Mouse (Mus musculus) ES-E14 (cell line): ENCODE data around the gene Cracr2b. TPM values are rescaled to one million over a fixed set of nuclear protein-coding genes. Genes with fewer than 3 reads are reported as not detected.

Experiments used
- DNase-seq: peaks from one replicate; pipeline ENCODE4 v3.0.0-alpha.2; 2013; ENCODE audit warnings: low read depth, low spot score
- H3K27ac ChIP-seq: 2 replicates; pipeline ENCODE4 v1.5.1; 2012; ENCODE audit warnings: low read depth, mild to moderate bottlenecking, low read length, moderate library complexity, mixed read lengths; ENCODE audit not compliant: poor library complexity, insufficient read depth, severe bottlenecking
- H3K36me3 ChIP-seq: 2 replicates; pipeline ENCODE4 v1.6.1; 2012; ENCODE audit warnings: mild to moderate bottlenecking, low read length, moderate library complexity, mixed read lengths; ENCODE audit not compliant: control insufficient read depth, poor library complexity, insufficient read depth, severe bottlenecking
- H3K4me1 ChIP-seq, 2 experiments: fragments of 150-350 bp in 1 of 2; sonication (generic) in 1 of 2; 2 replicates each; pipeline ENCODE4 v1.6.1; 2012; ENCODE audit warnings: low read length in 2 of 2, mild to moderate bottlenecking in 1 of 2, mixed read lengths in 1 of 2; ENCODE audit not compliant: control insufficient read depth in 2 of 2, insufficient read depth in 2 of 2, poor library complexity in 1 of 2
- H3K4me3 ChIP-seq, 2 experiments: fragments of 150-350 bp in 1 of 2; sonication (generic) in 1 of 2; 2 replicates each; pipeline ENCODE4 v1.5.1; 2012; ENCODE audit warnings: low read length in 2 of 2, low read depth in 1 of 2, mild to moderate bottlenecking in 1 of 2, mixed read lengths in 1 of 2; ENCODE audit not compliant: insufficient read depth in 1 of 2, poor library complexity in 1 of 2, severe bottlenecking in 1 of 2
- H3K9ac ChIP-seq: 2 replicates; pipeline ENCODE4 v1.6.1; 2012; ENCODE audit warnings: low read depth, mild to moderate bottlenecking, low read length, mixed read lengths; ENCODE audit not compliant: poor library complexity, insufficient read depth, severe bottlenecking
- H3K9me3 ChIP-seq: fragments of 150-350 bp; sonication (generic); 2 replicates; pipeline ENCODE4 v1.6.1; 2012; ENCODE audit warnings: low read depth, mild to moderate bottlenecking, low read length; ENCODE audit not compliant: control insufficient read depth, insufficient read depth
- CHD2 ChIP-seq: IDR thresholded peaks from 2 replicates; pipeline ENCODE4 v1.6.1; 2014; ENCODE audit warnings: mild to moderate bottlenecking, low read depth, low read length, inconsistent platforms
- HCFC1 ChIP-seq: IDR thresholded peaks from 2 replicates; pipeline ENCODE4 v1.6.1; 2012; ENCODE audit warnings: low read length, inconsistent platforms, borderline replicate concordance; ENCODE audit not compliant: insufficient read depth
- MAFK ChIP-seq: IDR thresholded peaks from 2 replicates; pipeline ENCODE4 v1.6.1; 2014; ENCODE audit warnings: mild to moderate bottlenecking, low read depth, low read length, inconsistent platforms; ENCODE audit not compliant: insufficient read depth
- ZC3H11A ChIP-seq: IDR thresholded peaks from 2 replicates; pipeline ENCODE4 v1.6.1; 2012; ENCODE audit warnings: low read depth, mild to moderate bottlenecking, inconsistent platforms, low read length, borderline replicate concordance
- ZNF384 ChIP-seq: IDR thresholded peaks from 2 replicates; pipeline ENCODE4 v1.6.1; 2012; ENCODE audit warnings: low read depth, low read length, inconsistent platforms
- in situ Hi-C, 2 experiments: fragments of 600-800 bp; cut with MboI; formaldehyde crosslinking; loops; one replicate each; pipeline ENCODE4 v1.15.1; 2025; ENCODE audit warnings: low sequenced_read_pairs in 2 of 2, inconsistent platforms in 1 of 2; ENCODE audit not compliant: unreplicated experiment in 2 of 2
- total RNA-seq: library from RNA; depleted of rRNA; stranded (reverse); fragments of 300-350 nt; gene quantifications from 2 replicates; pipeline ENCODE4 v1.2.3, GENCODE M21; 2012

The Cracr2b gene
- total RNA-seq, 1 experiment: 5.8 TPM

DNA sequence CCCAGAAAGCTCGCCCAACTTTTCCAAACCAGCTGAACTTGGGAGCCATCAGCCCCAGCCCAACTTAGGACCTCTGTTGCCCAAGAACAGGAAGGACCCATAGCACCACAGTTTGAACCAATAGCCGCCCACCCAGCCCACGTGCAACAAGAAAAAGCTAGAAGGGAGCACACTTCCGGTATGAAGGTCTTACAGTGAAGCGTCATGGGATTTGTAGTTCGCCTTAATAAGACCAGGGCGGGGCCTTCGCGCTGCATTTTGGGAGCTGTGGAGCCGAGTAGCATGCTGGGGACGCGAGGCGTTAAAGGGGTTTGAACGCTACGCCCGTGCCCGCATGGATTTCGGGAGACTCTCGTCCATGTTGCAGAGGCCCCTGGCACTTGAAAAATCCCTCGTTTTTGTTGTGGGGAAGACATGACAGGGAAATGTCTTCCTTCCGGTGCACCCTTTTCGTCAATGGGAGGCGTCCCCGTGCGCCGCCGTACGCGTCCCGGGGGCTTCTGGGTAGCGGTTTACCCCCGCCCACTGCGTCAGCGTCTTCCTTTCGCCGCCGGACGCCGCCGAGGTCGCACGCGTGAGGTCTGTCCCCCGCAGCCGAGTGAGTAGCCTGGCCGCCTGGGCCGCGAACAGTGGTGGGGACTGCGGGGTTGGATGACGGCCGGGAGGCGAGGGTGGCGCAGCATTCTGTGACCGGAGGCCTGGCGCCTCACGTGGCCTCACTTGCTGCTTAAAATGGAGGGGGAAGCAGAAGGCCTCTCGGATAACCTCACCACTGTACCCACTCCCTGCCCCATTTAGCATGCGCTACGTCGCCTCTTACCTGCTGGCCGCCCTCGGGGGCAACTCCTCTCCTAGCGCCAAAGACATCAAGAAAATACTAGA lies 13.5 kb upstream of the Cracr2b start, which contains the start of gene Rplp2:
Gene Rplp2, plus strand, starts transcription at position 261 of the 882 bp plus-strand sequence.
- TF ChIP-seq CHD2: no peak
- 0 out of 2 replicates have a peak, but pooled peaks have one; percentile 8 for TF ChIP-seq MAFK
- no peak for TF ChIP-seq ZC3H11A
- peak; percentile 73; the same call in 1 of the 2 replicates for TF ChIP-seq ZNF384
- TF ChIP-seq HCFC1: peak; percentile 93
- peak within 1 kb of the TSS; percentile 98 for H3K9ac ChIP-seq
- no peaks in the 10 kb centered on the region for H3K9me3 ChIP-seq
- peak within 1 kb of the TSS; percentile 89 to 93 for H3K4me3 ChIP-seq
- peak within 1 kb of the TSS; percentile 84 for H3K27ac ChIP-seq
- peaks cover 0 to 11% of the 10 kb centered on the region in 2 experiments; a peak in 2 of 4 replicates for H3K4me1 ChIP-seq
- in situ Hi-C loops: no loop called here
- peaks cover 41% of the 10 kb centered on the region for H3K36me3 ChIP-seq
- peak; percentile 90 for DNase-seq

DNA sequence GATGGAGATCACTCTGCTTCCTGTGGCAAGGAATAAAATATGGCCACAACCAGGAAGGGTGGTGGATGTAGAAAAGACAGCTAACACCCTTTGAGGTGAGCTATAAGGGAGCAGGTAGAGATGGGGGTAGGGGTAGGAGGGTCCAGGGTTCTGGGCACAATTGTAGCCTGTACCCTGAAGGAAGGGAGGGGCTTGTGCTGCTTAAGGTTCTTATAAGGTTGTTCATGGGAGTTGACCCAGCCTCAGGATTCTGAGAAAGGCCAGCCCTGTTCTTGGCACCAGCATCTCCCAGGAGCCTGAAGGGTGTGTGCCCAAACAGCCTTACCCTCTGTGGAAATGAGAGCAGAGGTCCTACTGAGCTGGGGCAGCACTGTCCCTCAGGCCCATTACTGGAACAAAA lies 9.0 kb upstream of the Cracr2b start:
- in situ Hi-C loops: no loop called here
- no peak for DNase-seq
- TF ChIP-seq CHD2: no peak
- no peak for TF ChIP-seq MAFK
- TF ChIP-seq ZC3H11A: no peak
- TF ChIP-seq ZNF384: no peak
- no peak for TF ChIP-seq HCFC1

DNA sequence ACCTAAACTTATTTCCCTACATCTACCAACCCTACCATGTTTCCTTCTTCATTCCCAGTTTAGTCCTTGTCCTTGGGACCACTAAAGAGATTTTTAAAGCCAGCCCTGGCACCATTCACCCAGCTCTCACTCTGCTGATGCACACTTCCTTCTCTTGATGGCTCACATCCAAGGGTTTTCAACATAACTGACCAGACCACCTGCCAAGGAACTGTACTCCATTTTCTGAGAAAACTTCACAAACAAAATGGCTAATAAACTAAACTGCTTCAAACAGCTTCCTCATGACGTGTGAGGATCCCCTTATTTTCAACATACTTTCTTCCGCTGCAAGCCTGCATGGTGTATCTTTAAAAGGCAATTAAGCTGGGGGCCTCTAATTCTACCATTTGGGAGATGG lies 7.3 kb upstream of the Cracr2b start:
- no peak for DNase-seq
- in situ Hi-C loops: no loop called here
- no peaks in the 10 kb centered on the region for H3K9me3 ChIP-seq
- TF ChIP-seq HCFC1 (no peak), CHD2 (no peak), MAFK (no peak), ZNF384 (no peak)
- H3K36me3 ChIP-seq: peaks cover 29% of the 10 kb centered on the region
- no peak overlapping the region for H3K27ac ChIP-seq
- peaks cover 0 to 11% of the 10 kb centered on the region in 2 experiments; a peak in 1 of 4 replicates for H3K4me1 ChIP-seq
- H3K9ac ChIP-seq: no peak overlapping the region
- no peak overlapping the region for H3K4me3 ChIP-seq

More for the DNA sequence above, 9.0 kb upstream of the Cracr2b start:
- H3K9ac ChIP-seq: no peak overlapping the region
- peaks cover 0 to 11% of the 10 kb centered on the region in 2 experiments; a peak in 1 of 4 replicates for H3K4me1 ChIP-seq
- H3K27ac ChIP-seq: no peak overlapping the region
- no peak overlapping the region for H3K4me3 ChIP-seq
- H3K36me3 ChIP-seq: peaks cover 36% of the 10 kb centered on the region
- no peaks in the 10 kb centered on the region for H3K9me3 ChIP-seq

DNA sequence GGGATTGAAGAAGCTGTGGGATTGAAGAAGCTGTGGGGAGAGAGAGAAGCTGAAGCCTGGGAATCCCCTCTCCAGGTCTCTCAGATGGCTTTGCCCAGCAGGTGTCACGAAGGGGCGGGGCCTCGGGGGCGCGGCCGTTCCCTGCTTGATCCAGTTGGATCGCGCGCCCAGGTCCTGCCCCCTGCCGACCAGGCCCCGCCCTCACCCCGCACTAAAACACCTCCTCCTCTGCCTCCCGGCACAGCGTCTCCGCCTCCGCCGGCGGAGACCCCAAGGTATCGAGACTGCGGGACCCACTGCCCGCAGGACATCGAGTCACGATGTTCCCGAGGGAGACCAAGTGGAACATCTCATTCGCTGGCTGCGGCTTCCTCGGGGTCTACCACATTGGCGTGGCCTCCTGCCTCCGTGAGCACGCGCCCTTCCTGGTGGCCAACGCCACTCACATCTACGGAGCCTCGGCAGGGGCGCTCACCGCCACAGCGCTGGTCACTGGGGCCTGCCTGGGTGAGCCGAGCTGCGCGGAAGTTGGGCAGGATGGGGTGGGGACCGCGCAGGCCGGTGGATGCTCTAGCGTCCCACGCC lies 5.8 kb upstream of the Cracr2b start, which contains the start of gene Pnpla2:
Gene Pnpla2, plus strand, starts transcription at position 232 of the 585 bp plus-strand sequence.
- H3K4me3 ChIP-seq: peak within 1 kb of the TSS; percentile 68 to 91
- in situ Hi-C loops: no loop called here
- DNase-seq: peak; percentile 95
- TF ChIP-seq ZC3H11A (no peak), MAFK (no peak), CHD2 (no peak), ZNF384 (no peak), HCFC1 (no peak; the same call in 1 of the 2 replicates)
- H3K4me1 ChIP-seq: peaks cover 0 to 20% of the 10 kb centered on the region in 2 experiments; a peak in 2 of 4 replicates
- H3K9ac ChIP-seq: peak within 1 kb of the TSS; percentile 74
- H3K9me3 ChIP-seq: no peaks in the 10 kb centered on the region
- peaks cover 18% of the 10 kb centered on the region for H3K36me3 ChIP-seq
- no peak within 1 kb of the TSS for H3K27ac ChIP-seq
